Mouse (Mus musculus) activated CD4-positive, CD25-positive, alpha-beta regulatory T cell, adult 9 weeks (primary cell): ENCODE measurements around the gene Rxfp3. TPM values are rescaled to one million over a fixed set of nuclear protein-coding genes. Genes with fewer than 3 reads are reported as not detected.

ENCODE experiments used
- polyA plus RNA-seq: library from polyadenylated mRNA; unstranded; fragments of 100-300 nt; shearing (Covaris generic); gene quantifications from one replicate; pipeline ENCODE4 v1.2.1, GENCODE M21; 2017

Rxfp3 gene
- not detected for polyA plus RNA-seq

GRCm38 (mm10) chr15:11037711-11038110, at the start of gene Rxfp3:
TSS of gene Rxfp3 (minus strand) at chr15:11037991.

GRCm38 (mm10) chr15:11064558-11065411, 27.0 kb upstream of the Rxfp3 start, which contains the start of gene Adamts12:
TSS of gene Adamts12 (plus strand) at chr15:11064790.

GRCm38 (mm10) chr15:11000421-11000820, 37.4 kb downstream of the Rxfp3 start, which contains the start of gene Slc45a2:
TSS of gene Slc45a2 (plus strand) at chr15:11000721.

Other genes with a start within 250 kb of the Rxfp3 start
- not detected for gene C1qtnf3, start 85.7 kb downstream of the Rxfp3 start, polyA plus RNA-seq
- 6.1 TPM for gene Amacr, start 56.2 kb downstream of the Rxfp3 start, polyA plus RNA-seq
- gene Slc45a2, start 37.3 kb downstream of the Rxfp3 start, polyA plus RNA-seq: not detected
- not detected for gene Adamts12, start 26.8 kb upstream of the Rxfp3 start, polyA plus RNA-seq